In the genomic region with DNA sequence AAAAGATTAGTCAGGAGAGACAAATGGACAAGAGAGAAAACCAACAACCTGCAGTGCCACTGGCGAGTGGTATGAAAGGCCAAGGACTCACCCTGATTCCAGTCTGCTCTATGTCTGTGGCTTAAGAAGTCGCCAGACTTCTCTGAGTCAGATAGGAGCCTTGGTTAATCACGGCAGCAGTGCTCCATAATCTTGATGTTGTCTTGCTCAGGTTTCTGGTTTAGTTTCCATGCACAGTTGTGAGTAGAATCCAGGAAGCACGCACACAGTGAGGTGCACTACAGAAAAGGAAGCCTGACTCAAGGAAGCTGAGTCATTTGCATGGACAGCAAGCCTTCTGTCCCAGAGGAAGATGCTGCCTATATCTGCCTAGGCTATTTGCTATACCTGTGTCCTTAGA, we compare ENCODE assay signal across 26 mouse cellular contexts.
"Had no signal": no experiment of that assay in that cellular context is flagged by ENCODE, and none has a peak within 500 bp of the region (broad histone marks: within the 10 kb centered on the region; RNA-seq: fewer than 3 reads in every experiment).

No protein-coding gene starts in this region.

- H3K9me3 ChIP-seq: heart, embryonic 15.5 days; hindbrain, embryonic 15.5 days; limb, embryonic 15.5 days had no signal

- ATAC-seq: hindbrain, postnatal 0 days; intestine, embryonic 16.5 days; liver, embryonic 12.5 days had no signal

- H3K9ac ChIP-seq: heart, embryonic 13.5 days; heart, embryonic 15.5 days; hindbrain, embryonic 13.5 days; hindbrain, embryonic 15.5 days; kidney, embryonic 15.5 days; limb, embryonic 13.5 days; limb, embryonic 15.5 days; liver, embryonic 12.5 days; liver, embryonic 14.5 days had no signal

- H3K27me3 ChIP-seq: heart, embryonic 13.5 days; heart, embryonic 15.5 days; hindbrain, embryonic 13.5 days; hindbrain, embryonic 15.5 days; kidney, embryonic 15.5 days; limb, embryonic 13.5 days; limb, embryonic 15.5 days; liver, embryonic 12.5 days had no signal

- H3K27ac ChIP-seq: heart, adult 2 months; heart, embryonic 13.5 days; heart, embryonic 15.5 days; hindbrain, embryonic 13.5 days; hindbrain, embryonic 15.5 days; hindbrain, postnatal 0 days; kidney, embryonic 15.5 days; kidney, postnatal 0 days; layer of hippocampus, adult 2 months; limb, embryonic 13.5 days; limb, embryonic 15.5 days; liver, embryonic 12.5 days; liver, embryonic 14.5 days had no signal

- H3K4me2 ChIP-seq: heart, embryonic 11.5 days; heart, embryonic 13.5 days; heart, embryonic 15.5 days; hindbrain, embryonic 13.5 days; hindbrain, embryonic 15.5 days; kidney, embryonic 15.5 days; limb, embryonic 13.5 days; limb, embryonic 15.5 days; liver, embryonic 12.5 days had no signal

- H3K4me1 ChIP-seq: heart, embryonic 13.5 days; heart, embryonic 15.5 days; hindbrain, embryonic 13.5 days; hindbrain, embryonic 15.5 days; kidney, embryonic 15.5 days; limb, embryonic 13.5 days; limb, embryonic 15.5 days; liver, embryonic 12.5 days had no signal

- DNase-seq: gastrocnemius, postnatal 14 days; gastrocnemius, postnatal 36 days; heart, adult 2 months; heart, postnatal 14 days; heart, postnatal 36 days; kidney, adult 11 months; kidney, adult 2 months; kidney, adult 9 months; kidney, postnatal 14 days; kidney, postnatal 36 days; layer of hippocampus, postnatal 36 days; left cerebral cortex, postnatal 4 days had no signal

- H3K4me3 ChIP-seq: heart, adult 2 months; heart, embryonic 13.5 days; heart, embryonic 15.5 days; hindbrain, embryonic 13.5 days; hindbrain, embryonic 15.5 days; kidney, embryonic 15.5 days; layer of hippocampus, adult 2 months; limb, embryonic 13.5 days; limb, embryonic 15.5 days; liver, embryonic 12.5 days had no signal
